Mouse (Mus musculus) heart, postnatal 0 days (tissue): ENCODE measurements around the gene Kbtbd4.

Source experiments
- CTCF ChIP-seq: IDR thresholded peaks from 2 replicates; pipeline ENCODE4 v1.5.1; 2016; ENCODE audit warnings: antibody characterized with exemption, control low read depth, low read depth
- EP300 ChIP-seq: IDR thresholded peaks from 2 replicates; pipeline ENCODE4 v1.6.1; 2016; ENCODE audit warnings: antibody characterized with exemption, low read depth

DNA sequence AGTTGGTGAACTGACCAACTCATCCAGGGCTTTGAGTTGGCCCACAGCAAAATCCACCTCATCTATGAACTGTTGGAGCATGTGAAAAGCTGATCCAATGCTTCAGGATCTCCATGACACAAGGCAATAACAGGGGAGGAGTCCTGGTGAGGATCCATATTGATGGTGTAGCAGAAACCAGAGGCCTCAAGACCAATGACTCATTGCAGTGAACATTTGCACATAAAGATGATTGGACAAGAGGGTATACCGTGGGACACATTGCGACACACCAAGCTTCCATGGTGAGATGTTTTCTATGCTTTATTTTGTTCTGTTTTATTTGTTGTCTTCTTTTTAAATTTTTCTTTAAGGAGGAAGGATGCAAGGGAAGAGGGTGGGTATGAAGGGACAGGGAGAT, 18.1 kb downstream of the Kbtbd4 start:
- TF ChIP-seq CTCF (no peak), EP300 (no peak)
